Mouse (Mus musculus): ENCODE data around the gene Adamts5. TPM values are rescaled to one million over a fixed set of nuclear protein-coding genes. Genes with fewer than 3 reads are reported as not detected.

The Adamts5 gene
- not detected for polyA plus RNA-seq (2017; shearing (Covaris generic))

GRCm38 (mm10) chr16:85901581-85901910 lies at the start of gene Adamts5:
Adamts5 (minus strand) TSS chr16:85901828.
- no peak for ATAC-seq

DNA sequence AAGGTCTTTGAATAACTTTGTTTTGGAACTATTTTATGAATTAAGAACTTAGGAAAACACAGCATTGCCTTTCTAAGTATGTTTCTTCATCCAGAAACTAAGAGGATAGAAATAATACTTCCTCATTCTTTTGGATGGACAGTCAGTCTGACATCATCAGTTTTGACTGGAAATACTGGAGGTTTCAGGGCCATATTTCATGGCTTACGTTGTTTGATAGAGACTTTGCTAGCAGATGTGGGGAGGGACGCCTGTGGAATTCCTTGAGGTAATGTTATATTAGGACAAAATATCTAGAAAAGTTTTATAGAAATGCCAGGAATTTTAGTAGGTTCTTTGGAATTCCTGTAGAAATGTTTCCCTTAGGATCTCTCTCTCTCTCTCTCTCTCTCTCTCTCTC lies 48.7 kb upstream of the Adamts5 start:
- ATAC-seq: no peak

- no peak for ATAC-seq
These were observed 24.4 kb upstream of the Adamts5 start for GRCm38 (mm10) chr16:85926004-85926403.

DNA sequence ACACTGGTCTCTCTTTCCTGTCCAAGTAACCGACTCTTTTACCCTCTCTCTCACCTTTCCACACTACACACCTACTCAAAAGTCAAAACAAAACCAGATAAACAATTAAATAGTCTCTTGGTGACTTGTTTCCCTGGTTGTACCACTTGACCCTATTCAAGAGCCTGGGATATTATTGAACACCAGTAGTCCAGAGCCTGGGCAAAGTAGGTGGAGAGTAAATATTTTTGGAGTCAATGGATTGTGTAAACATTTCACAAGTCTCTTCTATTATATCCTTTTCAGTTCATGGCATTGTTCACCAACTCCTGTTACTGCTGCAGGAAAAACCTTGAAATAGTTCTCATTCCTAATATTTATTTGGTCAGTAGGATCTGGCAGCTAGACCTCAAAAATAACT lies 20.8 kb upstream of the Adamts5 start:
- ATAC-seq: no peak

GRCm38 (mm10) chr16:85920122-85920521 lies 18.5 kb upstream of the Adamts5 start:
- no peak for ATAC-seq

GRCm38 (mm10) chr16:85900702-85901580 lies 687 bp downstream of the Adamts5 start:
- ATAC-seq: no peak

DNA sequence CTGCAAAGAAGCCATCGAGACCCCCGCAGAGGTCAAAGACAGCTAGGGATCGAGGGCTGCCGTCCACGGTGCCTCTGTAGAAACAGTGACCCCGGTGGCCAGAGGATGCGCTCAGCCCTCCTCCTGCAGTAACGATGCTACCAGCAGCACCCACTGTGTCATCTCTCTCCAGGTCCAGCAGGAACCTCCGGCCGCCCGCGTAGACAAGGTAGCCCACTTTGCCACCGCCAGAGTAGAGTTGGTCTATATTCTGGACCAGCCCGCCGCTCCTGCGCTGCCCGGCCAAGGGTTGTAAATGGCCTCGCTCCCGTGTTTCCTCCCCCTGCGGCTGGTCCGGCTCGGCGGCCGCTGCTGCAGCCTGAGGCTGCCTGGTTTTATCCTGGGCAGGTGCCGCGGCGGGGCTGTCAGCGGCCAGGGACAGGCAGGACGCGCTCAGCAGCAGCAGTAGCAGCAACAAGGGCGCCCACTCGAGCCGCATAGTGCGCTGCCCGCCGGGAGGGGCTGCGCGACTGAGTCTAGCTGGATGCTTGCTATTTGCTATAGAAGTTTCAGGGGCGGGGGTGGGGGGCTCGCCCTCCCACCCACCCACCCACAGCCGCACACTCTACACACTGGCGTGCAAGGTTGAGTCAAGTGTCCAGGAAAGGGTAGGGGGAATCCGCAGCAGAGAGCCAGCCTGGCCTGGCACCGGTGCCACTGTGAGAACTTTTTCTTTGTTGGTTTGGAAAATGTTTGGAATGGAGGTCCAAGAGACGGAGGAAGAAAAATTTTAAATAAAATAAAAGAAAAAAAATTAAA lies 1.6 kb downstream of the Adamts5 start:
- no peak for ATAC-seq

- ATAC-seq: no peak
These were observed 2.3 kb downstream of the Adamts5 start for GRCm38 (mm10) chr16:85899301-85899721.

DNA sequence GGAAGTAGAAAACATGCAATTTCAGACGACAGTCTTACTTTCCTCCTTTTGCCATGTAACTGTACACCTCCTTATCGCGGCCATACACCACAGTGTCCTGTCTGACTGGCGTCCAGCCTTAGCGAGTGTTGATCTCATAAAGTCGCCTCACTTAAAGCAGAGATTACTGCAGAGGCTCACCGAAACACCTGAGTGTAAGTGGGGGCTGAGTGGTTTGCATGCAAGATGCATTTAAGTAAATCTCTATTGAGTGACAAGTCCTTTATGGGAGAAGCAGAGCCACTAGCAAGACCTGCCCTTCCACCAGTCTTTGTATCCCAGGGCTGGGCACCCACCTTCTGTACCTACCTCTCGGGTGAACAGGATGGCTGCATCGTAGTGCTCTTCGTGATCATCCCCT lies 2.8 kb downstream of the Adamts5 start:
- ATAC-seq: no peak

- ATAC-seq: no peak
These were observed 3.2 kb downstream of the Adamts5 start for GRCm38 (mm10) chr16:85898391-85898790.

GRCm38 (mm10) chr16:85897854-85898253 lies 3.8 kb downstream of the Adamts5 start:
- ATAC-seq: no peak

DNA sequence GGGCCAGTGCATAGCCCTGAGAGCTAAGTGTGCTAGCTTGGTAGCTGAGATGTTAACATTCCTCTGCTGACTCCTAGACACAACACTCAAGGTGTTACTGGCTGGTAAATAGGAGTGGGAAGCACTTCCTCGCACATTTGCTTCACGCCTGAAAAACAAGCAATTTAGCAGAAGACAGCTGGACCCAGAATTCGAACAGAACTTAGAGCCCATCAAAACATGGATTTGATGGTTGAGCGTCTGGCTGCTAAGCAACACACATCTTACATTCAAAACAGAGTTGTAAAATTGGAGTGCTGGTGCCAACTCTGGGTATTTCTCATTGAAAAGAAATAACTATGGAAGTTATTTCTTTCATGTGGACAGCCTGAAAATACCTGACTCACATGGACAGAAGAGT lies 5.7 kb downstream of the Adamts5 start:
- no peak for ATAC-seq

- ATAC-seq: no peak
These were observed 11.8 kb downstream of the Adamts5 start for GRCm38 (mm10) chr16:85889778-85890177.

DNA sequence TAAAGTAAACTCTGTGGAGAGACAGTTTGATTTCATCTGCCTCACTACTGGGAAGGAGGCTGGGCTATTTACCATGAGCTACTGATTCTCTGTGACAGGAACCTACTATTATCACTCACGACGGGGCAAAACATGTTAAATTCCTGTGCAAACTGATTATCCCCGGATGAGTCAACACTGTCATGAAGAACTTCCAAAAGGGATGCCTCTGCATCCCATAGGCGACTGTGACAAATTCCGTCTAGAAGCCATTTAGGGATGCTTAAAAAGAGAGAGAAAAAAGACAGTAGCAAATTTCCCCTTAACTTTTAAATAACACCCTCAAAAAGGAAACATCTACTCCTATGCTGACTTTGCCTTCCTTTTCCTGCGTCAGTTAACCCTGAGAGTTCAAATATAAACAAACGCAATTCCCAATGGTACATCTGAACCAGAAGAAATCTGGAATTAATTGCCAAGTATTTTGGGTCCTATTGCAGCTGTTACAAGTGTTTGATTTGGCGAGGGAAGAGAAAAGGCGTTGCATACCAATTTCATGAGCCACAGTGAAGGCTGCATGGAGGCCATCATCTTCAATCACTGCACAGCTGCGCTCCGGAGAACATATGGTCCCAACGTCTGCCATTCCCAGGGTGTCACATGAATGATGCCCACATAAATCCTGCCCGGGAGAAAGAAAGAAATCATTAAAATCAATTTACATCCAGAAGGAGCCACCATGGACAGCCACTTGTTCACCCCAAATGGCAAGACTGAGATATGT lies 14.2 kb downstream of the Adamts5 start:
- no peak for ATAC-seq

DNA sequence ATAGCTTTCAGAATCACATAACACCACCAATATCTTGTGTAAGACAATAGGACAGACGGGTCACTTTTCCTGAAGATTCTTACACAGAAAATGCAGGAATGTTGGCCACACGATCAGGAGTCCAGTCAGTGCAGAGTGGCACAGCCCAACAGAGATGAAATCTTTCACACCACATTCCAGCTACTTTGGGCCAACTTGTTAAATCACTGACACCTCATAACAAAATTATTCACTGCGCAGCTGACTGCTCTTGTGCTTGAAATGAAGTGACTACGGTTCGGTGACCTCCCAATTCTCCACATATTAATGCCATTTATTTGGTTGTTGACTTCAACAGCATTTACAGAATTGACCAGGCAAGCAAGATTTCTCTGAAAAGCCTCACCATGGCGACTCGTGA lies 22.6 kb downstream of the Adamts5 start:
- no peak for ATAC-seq

DNA sequence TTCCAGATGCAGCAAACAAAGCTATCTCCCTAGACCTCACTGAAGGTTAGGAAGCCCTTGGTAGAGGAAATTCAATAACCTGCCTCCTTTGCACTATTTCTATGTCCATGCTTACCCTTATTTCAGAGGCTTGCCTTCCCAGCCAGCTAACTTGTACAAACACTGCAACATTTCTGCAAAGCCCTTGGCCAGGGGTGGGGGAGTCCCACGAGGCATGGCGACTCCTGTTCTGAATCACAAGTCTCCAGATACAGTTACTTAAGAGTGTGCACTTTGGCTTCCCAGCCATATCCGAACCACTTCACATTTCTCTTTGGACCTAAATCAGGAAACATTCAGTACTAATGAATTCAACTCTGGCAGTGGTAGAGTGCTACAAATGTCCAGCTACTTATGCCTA lies 27.5 kb downstream of the Adamts5 start:
- ATAC-seq: no peak

DNA sequence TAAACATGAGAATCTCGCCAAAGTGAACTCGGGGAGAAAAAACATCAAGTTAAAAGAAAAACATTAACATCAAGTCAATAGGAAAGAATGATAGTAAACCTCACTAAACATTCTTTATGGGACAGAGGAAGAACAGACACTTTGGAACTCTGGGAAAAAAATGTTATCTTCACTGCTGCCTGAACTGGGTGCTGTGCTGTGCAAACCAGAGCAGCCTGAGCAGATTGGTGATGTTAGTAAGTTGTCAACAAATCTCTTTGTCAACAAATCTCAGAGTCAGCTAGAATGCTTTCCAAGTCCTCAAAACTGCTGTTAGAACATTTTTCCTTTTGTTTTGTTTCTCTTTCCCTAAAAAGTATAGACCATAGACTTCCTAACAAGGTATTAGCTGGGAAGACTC lies 29.7 kb downstream of the Adamts5 start:
- no peak for ATAC-seq

- ATAC-seq: no peak
These were observed 30.4 kb downstream of the Adamts5 start for GRCm38 (mm10) chr16:85871248-85871647.

DNA sequence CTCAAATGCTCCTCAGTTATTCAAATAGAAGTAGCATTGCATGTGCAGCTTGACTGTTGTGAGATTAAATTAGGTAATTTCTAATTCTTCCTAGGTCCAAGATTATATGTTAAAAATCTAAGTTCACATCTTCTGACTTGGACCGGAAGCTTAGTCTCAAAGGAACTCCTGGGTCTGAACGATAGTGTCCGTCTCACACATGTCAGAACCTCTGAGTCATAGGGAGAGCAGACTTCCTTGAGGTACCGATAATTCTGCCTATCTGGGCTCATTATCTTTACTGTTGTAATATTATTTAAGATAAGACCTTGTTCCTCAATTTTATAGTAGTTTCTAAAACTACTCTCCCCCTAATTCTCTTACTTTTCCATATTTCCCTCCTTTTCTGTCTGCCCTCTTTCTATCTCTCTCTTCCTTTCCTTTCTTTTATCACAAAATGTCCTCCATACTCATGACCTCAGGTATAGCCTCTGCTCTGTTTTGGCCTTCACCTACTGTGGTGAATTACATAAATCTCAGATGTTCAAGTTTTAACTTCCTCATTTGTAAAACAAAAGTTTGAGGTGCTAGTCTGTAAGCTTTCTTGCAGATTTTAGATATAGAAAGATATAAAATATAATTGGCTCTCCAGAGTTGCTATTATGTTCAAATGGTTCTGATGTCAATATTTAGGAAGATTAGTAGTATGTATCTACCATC lies 36.8 kb downstream of the Adamts5 start:
- ATAC-seq: no peak

GRCm38 (mm10) chr16:85854505-85854904 lies 47.1 kb downstream of the Adamts5 start:
- ATAC-seq: no peak

GRCm38 (mm10) chr16:85827066-85827465 lies 74.6 kb downstream of the Adamts5 start:
- ATAC-seq: no peak

DNA sequence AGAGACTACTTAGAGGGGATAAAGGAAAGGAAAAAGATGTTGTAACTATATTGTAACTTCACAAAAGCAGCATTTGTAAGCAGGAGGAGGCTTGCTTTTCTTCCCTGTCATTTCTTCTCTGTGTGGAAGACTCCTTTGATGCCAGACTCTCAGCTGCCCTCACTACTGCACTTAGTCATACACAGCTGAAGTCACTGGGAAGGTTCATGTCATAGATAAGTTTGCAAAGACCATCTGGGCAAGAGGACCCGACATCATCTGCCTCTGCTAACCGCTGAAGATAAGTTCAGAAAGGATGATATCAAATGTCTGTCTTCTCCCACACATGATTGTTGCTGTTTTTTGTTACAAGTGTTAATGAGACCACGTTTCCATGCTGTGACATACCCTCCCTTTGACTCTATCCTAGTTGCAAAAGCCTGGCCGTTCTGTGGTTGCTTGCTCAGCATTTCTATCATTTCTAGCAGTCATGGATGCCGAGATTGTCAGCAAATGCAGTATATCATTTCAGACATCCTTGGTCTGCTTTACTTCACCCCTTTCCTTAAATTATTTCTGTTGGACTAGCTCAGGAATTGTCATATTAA lies 79.2 kb downstream of the Adamts5 start:
- ATAC-seq: no peak

Measured in CD4-positive, CD25-positive, alpha-beta regulatory T cell, adult 4 months (primary cell).